Mouse (Mus musculus): ENCODE measurements around the gene Rmdn2.

DNA sequence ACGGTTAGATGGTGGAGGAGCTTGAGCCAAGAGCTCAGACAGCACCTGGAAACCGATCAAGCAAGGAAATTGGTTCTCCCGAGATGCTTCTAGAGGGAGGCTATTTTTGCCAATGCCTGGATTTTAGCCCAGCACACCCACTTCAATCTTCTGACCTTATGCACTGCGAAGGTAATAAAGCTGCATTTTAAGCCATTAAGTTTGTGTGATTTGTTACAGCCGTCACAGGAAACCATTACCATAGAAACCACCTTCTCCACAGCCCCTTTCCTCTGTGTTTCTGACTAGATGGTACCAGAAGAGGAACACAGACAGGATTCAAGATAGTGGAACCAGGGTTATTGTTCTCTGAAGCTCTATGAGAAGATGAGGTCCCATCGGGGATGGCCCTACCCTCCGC lies 33.3 kb upstream of the Rmdn2 start:
- TF ChIP-seq POLR2A (IDR thresholded peaks at IDR 0.05; ENCODE audit: borderline replicate concordance, insufficient read depth, low read length) (no peak), CTCF (IDR thresholded peaks at IDR 0.05; ENCODE audit: borderline replicate concordance, insufficient read depth, low read depth, low read length) (no peak)

Data from cerebellum, adult 2 months (tissue).